Mouse (Mus musculus) stomach, embryonic 14.5 days (tissue): ENCODE measurements around the gene Tmem11. TPM values are rescaled to one million over a fixed set of nuclear protein-coding genes. Genes with fewer than 3 reads are reported as not detected.

Source experiments
- ATAC-seq: fragments of 200-750 bp; cut with Nextera tagmentation; 2 replicates; pipeline ENCODE4 v1.8.0; 2017; ENCODE audit warnings: low read depth, moderate TSS enrichment; ENCODE audit not compliant: insufficient number of reproducible peaks, insufficient read depth, low FRiP score
- H3K27ac ChIP-seq: fragments of 300-500 bp; sonication (generic); 2 replicates; pipeline ENCODE4 v1.5.1; 2014; ENCODE audit warnings: mild to moderate bottlenecking, low read length, moderate library complexity, mixed read lengths
- H3K27me3 ChIP-seq: fragments of 300-500 bp; sonication (generic); 2 replicates; pipeline ENCODE4 v1.6.1; 2014; ENCODE audit warnings: low read length, control low read depth, mixed read lengths; ENCODE audit not compliant: control insufficient read depth, insufficient read depth
- H3K36me3 ChIP-seq: fragments of 300-500 bp; sonication (generic); 2 replicates; pipeline ENCODE4 v1.6.1; 2014; ENCODE audit warnings: mild to moderate bottlenecking, control low read depth, low read length, moderate library complexity, mixed read lengths; ENCODE audit not compliant: control insufficient read depth, insufficient read depth
- H3K4me1 ChIP-seq: fragments of 300-500 bp; sonication (generic); 2 replicates; pipeline ENCODE4 v1.6.1; 2014; ENCODE audit warnings: low read length, control low read depth, mixed read lengths; ENCODE audit not compliant: control insufficient read depth, insufficient read depth
- H3K4me2 ChIP-seq: fragments of 300-500 bp; sonication (generic); replicated peaks from 2 replicates; pipeline ENCODE4 v1.6.1; 2014; ENCODE audit warnings: low read depth, low read length, control low read depth
- H3K4me3 ChIP-seq: fragments of 300-500 bp; sonication (generic); 2 replicates; pipeline ENCODE4 v1.5.1; 2014; ENCODE audit warnings: low read depth, low read length, control low read depth
- H3K9ac ChIP-seq: fragments of 300-500 bp; sonication (generic); replicated peaks from 2 replicates; pipeline ENCODE4 v1.6.1; 2014; ENCODE audit warnings: low read depth, mild to moderate bottlenecking, control low read depth, low read length, moderate library complexity, mixed read lengths
- H3K9me3 ChIP-seq: fragments of 300-500 bp; sonication (generic); 2 replicates; pipeline ENCODE4 v1.6.1; 2016; ENCODE audit warnings: low read depth, low read length, control low read depth; ENCODE audit not compliant: control insufficient read depth
- WGBS: fragments of 180-500 bp; shearing (Covaris S2); extraction: QIAGEN DNeasy Blood & Tissue Kit; methylation state at CpG from one replicate; pipeline ENCODE4 v1.1.7; 2014; 5-methylcytosine and 5-hydroxymethylcytosine counted together
- polyA plus RNA-seq: library from polyadenylated mRNA; unstranded; fragments of >200 nt; fragmentation: Nextera tagmentation; extraction: Ambion mirVana; gene quantifications from 2 replicates; pipeline ENCODE4 v1.2.1, GENCODE M21; 2014

Tmem11 gene
- polyA plus RNA-seq, 1 experiment from 2014 or later: 74.9 TPM

DNA sequence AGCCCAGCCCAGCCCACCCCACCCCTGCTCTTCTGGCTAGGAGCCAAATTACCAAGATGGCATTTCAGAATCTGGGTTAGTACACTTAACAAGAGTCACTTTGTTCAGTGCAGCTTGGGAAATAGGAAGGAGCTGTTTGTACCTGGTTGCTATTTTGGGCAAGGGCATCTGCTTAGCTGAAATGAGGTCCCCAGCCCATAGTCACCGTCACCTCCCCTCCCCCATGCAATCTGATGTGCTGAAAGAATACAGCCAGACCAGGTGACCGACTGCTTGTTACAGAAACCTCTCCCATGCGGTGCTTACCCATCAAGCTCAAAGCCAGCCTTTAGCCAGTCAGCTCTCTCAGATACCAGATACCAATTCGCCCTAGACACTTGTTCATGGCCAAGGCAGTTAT is 15.9 kb downstream of the Tmem11 start:
- H3K9ac ChIP-seq: no peak overlapping the region
- no peaks in the 10 kb centered on the region for H3K27me3 ChIP-seq
- no peaks in the 10 kb centered on the region for H3K9me3 ChIP-seq
- no peak overlapping the region for H3K4me3 ChIP-seq
- WGBS: 77% methylated on average over 4 of the region's 4 CpGs
- H3K4me2 ChIP-seq: no peak overlapping the region
- no peaks in the 10 kb centered on the region for H3K4me1 ChIP-seq
- H3K36me3 ChIP-seq: peaks cover 42% of the 10 kb centered on the region
- H3K27ac ChIP-seq: no peak overlapping the region
- no peak for ATAC-seq

DNA sequence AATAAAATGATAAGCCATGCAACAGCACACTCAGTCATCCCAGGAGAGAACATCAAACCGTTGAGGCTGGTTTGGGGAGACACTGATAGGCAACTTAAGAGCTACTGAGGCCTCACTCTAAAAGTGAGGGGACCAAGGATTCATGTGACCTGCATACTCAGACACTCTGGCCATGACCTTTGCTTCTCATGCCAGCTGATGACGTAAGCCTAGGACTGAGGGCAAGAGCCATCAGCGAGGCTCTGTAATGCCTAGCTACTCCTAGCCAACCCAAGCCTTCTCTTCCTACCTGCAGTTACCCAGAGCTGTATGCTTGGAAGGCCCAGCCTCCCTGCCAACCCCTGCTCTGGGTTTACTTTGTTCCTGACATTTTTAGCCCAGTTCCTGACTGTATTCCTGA is 17.1 kb downstream of the Tmem11 start:
- no peaks in the 10 kb centered on the region for H3K4me1 ChIP-seq
- H3K27me3 ChIP-seq: no peaks in the 10 kb centered on the region
- WGBS: 87% methylated on average over 3 of the region's 3 CpGs
- no peak overlapping the region for H3K9ac ChIP-seq
- no peak overlapping the region for H3K4me2 ChIP-seq
- H3K9me3 ChIP-seq: no peaks in the 10 kb centered on the region
- no peak overlapping the region for H3K27ac ChIP-seq
- H3K36me3 ChIP-seq: peaks cover 51% of the 10 kb centered on the region
- H3K4me3 ChIP-seq: no peak overlapping the region
- no peak for ATAC-seq

DNA sequence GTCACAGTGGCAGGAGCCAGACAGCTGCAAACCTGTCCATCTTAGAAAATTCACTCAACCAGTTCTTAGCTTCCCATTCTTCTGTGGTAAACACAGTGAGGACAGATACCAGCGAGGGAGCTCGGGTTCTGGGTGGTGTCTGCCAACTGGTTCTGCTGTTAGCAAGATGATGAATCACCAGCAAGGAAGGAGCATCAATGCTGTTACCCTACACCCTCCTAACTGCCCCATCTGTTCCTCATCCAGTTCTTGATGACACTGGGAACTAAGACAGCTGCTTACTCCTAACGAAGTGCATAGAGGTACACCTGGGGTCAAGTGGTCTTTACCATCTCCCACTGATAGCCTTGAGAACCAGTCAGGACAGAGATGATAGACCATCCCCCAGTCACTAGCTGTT is 22.5 kb downstream of the Tmem11 start:
- H3K36me3 ChIP-seq: peaks cover 53% of the 10 kb centered on the region
- no peaks in the 10 kb centered on the region for H3K27me3 ChIP-seq
- no peaks in the 10 kb centered on the region for H3K9me3 ChIP-seq
- H3K4me2 ChIP-seq: no peak overlapping the region
- H3K4me1 ChIP-seq: no peaks in the 10 kb centered on the region
- WGBS: 44% methylated on average over 3 of the region's 3 CpGs
- no peak overlapping the region for H3K9ac ChIP-seq
- no peak overlapping the region for H3K27ac ChIP-seq
- H3K4me3 ChIP-seq: no peak overlapping the region
- ATAC-seq: no peak

DNA sequence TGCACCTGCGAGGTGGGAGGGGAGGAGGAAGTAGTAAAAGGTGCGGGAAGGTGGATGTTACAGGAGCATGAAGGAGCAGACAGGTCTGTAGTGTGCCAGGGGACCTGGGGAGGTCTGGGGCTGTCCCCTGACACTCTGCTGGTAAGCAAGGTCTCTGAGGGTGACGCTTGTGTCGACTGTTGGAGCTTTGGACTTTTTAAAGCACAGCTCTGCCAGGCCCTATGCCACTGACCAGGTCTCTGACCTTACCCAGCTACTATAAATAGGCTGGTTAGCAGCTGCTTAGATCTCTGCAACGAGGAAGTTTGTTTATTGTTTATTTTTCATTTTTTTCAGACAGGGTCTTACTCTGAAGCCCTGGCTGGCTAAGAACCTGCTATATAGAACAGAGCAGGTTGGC is 33.7 kb downstream of the Tmem11 start:
- H3K27me3 ChIP-seq: no peaks in the 10 kb centered on the region
- WGBS: 79% methylated on average over 5 of the region's 5 CpGs
- no peak overlapping the region for H3K4me3 ChIP-seq
- peaks cover 10% of the 10 kb centered on the region for H3K36me3 ChIP-seq
- no peaks in the 10 kb centered on the region for H3K4me1 ChIP-seq
- ATAC-seq: no peak
- H3K27ac ChIP-seq: no peak overlapping the region
- no peak overlapping the region for H3K9ac ChIP-seq
- H3K9me3 ChIP-seq: no peaks in the 10 kb centered on the region
- H3K4me2 ChIP-seq: no peak overlapping the region

DNA sequence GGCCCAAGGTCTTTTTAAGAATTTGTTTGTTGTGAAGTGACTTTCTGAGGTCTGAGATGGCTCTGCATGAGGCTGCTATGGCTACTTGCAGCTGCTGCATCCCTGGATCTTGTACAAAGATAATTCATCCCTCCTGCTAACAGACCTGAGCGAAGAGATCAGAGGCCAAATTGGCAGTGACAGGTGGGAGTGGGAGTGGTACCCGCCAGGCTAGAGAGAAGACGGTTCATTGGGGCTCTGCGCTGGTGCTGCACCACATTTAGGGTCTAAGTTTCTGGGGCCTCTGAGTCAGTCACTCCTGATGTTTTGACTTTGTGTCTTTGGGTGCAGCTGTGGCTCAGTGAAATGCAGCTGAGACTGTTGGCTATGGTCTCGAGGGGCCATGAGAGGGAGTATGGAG is 35.7 kb downstream of the Tmem11 start:
- H3K4me1 ChIP-seq: no peaks in the 10 kb centered on the region
- H3K4me2 ChIP-seq: no peak overlapping the region
- no peaks in the 10 kb centered on the region for H3K27me3 ChIP-seq
- WGBS: 87% methylated on average over 5 of the region's 5 CpGs
- peaks cover 10% of the 10 kb centered on the region; the same call in 1 of the 2 replicates for H3K36me3 ChIP-seq
- H3K9ac ChIP-seq: no peak overlapping the region
- H3K27ac ChIP-seq: no peak overlapping the region
- H3K9me3 ChIP-seq: no peaks in the 10 kb centered on the region
- no peak overlapping the region for H3K4me3 ChIP-seq
- ATAC-seq: no peak

DNA sequence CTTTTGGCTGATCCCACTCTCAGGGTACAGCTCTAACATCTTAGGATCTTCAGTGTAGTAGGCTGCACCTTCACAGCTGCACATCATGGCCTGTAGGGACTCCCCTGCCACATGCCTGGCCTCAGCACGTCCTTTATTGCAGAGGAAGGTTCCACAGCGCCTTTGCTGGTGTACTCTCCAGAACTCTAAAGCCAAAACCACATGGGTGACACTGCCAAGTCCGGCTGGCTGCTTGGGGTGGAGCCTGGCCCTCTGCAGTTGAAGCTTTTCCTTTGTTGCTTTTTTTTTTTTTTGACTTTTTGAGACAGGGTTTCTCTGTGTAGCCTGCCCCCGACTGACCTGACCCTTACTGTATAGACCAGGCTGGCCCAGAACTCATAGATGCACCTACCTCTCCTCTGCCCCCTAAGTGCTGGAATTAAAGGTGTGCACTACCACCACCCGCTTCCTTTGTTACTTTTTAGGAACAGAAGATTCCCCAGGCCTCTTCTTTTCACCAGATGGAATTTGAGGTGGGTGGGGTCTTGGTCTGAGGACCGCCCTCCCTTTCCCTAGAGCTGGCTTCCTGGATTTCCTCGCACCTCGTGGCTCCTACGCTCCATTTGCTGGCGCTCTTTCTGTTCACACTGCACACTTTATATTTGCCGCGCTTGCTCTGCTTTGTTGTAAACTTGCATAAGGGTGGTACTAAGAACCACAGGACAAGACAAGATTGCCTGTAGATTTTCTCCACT is 37.4 kb downstream of the Tmem11 start:
- ATAC-seq: no peak
- no peaks in the 10 kb centered on the region for H3K27me3 ChIP-seq
- H3K9ac ChIP-seq: no peak overlapping the region
- no peaks in the 10 kb centered on the region for H3K9me3 ChIP-seq
- H3K27ac ChIP-seq: no peak overlapping the region
- no peaks in the 10 kb centered on the region for H3K4me1 ChIP-seq
- H3K36me3 ChIP-seq: peaks cover 3% of the 10 kb centered on the region; the same call in 1 of the 2 replicates
- no peak overlapping the region for H3K4me3 ChIP-seq
- no peak overlapping the region for H3K4me2 ChIP-seq
- 75% methylated on average over 12 of the region's 12 CpGs for WGBS

DNA sequence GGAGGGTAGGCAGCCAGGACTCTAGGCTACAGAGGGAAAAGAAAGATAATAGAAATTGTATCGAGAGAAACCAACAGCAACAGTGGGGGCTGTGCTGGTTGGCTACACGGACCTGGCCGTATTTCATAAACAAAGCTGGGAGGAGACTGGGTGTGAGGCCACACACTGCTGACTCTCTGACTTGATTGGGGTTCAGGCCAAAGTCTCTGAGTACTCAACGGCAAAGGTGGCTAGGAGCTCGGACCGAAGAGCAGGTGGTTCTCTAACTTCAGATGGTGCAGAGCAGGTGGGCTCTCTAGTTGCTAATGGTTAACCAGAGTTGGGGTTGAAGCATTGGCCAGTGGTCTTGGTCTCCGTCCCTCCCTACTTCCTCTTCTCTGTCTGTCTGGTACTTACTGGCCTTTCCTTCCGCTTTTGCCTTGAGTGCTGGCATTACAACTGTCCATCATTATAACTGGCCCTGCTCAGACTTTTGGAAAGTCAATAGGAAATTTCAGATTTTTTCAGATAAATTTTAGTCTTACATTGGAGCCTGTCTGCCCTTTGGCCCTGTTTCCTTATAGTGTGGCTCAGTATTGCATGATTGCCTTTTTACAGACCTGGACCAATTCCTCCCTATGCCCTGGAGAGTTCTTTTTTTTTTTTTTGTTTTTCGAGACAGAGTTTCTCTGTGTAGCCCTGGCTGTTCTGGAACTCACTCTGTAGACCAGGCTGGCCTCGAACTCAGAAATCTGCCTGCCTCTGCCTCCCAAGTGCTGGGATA is 41.2 kb downstream of the Tmem11 start:
- no peak for ATAC-seq
- Histone ChIP-seq H3K4me2 (no peak overlapping the region), H3K4me3 (no peak overlapping the region), H3K27ac (no peak overlapping the region), H3K9ac (no peak overlapping the region), H3K4me1 (no peaks in the 10 kb centered on the region), H3K9me3 (no peaks in the 10 kb centered on the region), H3K36me3 (no peaks in the 10 kb centered on the region), H3K27me3 (no peaks in the 10 kb centered on the region)
- 85% methylated on average over 10 of the region's 10 CpGs for WGBS

DNA sequence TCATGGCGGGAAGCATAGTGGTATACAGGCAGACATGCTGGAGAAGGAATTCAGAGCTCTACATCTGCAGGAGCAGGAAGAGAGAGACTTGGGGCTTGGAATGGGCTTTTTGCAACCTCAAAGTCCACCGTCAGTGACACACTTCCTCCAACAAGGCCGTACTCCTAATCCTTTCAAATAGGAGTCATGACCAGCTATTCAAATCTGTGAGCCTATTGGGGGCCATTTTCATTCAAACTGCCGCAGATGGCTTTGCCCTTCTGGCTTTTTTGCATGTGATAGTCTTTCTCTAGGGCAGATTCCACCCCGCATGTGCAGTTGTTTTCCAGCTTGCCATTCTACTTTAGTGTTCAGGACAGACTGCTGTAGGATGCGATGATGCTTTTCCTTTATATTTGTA is 42.2 kb downstream of the Tmem11 start:
- Histone ChIP-seq H3K36me3 (no peaks in the 10 kb centered on the region), H3K4me3 (no peak overlapping the region), H3K4me1 (no peaks in the 10 kb centered on the region), H3K27me3 (no peaks in the 10 kb centered on the region), H3K27ac (no peak overlapping the region), H3K9me3 (no peaks in the 10 kb centered on the region), H3K9ac (no peak overlapping the region), H3K4me2 (no peak overlapping the region)
- 92% methylated on average over 6 of the region's 6 CpGs for WGBS
- ATAC-seq: no peak
